Mouse (Mus musculus): ENCODE data around the gene Olfr193. TPM values are rescaled to one million over a fixed set of nuclear protein-coding genes. Genes with fewer than 3 reads are reported as not detected.
"Not testable (repeated sequence)": the region's sequence is repeated elsewhere in the genome, so short reads cannot be mapped to it uniquely, and the experiment has no call there.

Olfr193 gene
- polyA plus RNA-seq (2014; fragmentation: Nextera tagmentation; extraction: Ambion mirVana): not detected in 2 replicates

DNA sequence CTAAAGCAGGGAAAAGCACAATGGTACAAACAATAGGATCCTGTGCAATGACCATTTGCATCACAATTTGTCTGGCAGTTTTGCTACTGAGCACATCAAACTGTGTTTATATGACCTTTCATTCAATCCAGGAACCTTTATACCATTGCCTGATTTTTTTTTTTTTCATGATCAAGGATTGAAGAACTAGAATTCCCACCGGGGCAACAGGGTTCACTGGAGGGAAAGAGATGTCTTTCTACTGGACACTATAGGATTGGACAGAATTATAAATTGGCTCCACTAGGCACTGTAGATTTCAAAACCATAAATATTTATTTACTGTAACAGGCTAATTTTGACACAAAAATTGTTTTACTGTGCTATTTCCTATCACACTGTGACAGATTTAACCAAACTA lies at the start of gene Olfr193:
Olfr193 (minus strand) TSS at position 101 of the 400 bp plus-strand sequence.
- Histone ChIP-seq H3K4me3 (ENCODE audit: low read depth, low read length) (no peak within 1 kb of the TSS), H3K9me3 (ENCODE audit: control insufficient read depth, low read length) (no peaks in the 10 kb centered on the region), H3K9ac (ENCODE audit: low read depth, low read length) (no peak within 1 kb of the TSS), H3K4me1 (replicated peaks; ENCODE audit: control insufficient read depth, insufficient read depth, low read length) (no peaks in the 10 kb centered on the region), H3K27ac (ENCODE audit: low read depth, low read length) (no peak within 1 kb of the TSS), H3K4me2 (replicated peaks; ENCODE audit: low read depth, low read length) (no peak within 1 kb of the TSS), H3K27me3 (ENCODE audit: control insufficient read depth, insufficient read depth, low read length) (no peaks in the 10 kb centered on the region), H3K36me3 (ENCODE audit: control insufficient read depth, insufficient read depth, low read length) (no peaks in the 10 kb centered on the region)
- DNase-seq (ENCODE audit: low spot score) (no peak), ATAC-seq (ENCODE audit: low FRiP score) (no peak)
- 80% methylated on average over 1 of the region's 1 CpGs for WGBS

DNA sequence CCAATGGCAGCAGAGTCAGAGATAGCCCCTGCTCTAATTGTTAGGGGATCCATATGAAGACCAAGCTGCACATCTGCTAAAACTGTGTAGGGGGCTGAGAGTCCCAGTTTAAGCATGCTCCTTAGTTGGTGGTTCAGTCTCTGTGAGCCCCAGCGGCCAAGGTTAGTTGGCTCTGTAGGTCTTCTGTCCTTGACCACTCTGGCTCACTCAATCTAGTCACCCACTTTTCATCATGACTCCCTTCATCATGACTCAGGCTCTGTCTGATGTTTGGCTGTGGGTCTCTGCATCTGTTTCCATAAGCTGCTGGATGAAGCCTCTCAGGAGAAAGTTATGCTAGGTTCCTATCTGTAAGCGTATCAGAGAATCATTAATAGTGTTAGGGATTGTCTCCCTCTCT lies 40.3 kb upstream of the Olfr193 start:
- ATAC-seq (ENCODE audit: low FRiP score) (no peak), DNase-seq (ENCODE audit: low spot score) (no peak)
- Histone ChIP-seq H3K9ac (ENCODE audit: low read depth, low read length) (no peak overlapping the region), H3K4me3 (ENCODE audit: low read depth, low read length) (no peak overlapping the region), H3K4me1 (replicated peaks; ENCODE audit: control insufficient read depth, insufficient read depth, low read length) (no peaks in the 10 kb centered on the region), H3K27me3 (ENCODE audit: control insufficient read depth, insufficient read depth, low read length) (no peaks in the 10 kb centered on the region), H3K9me3 (ENCODE audit: control insufficient read depth, low read length) (no peaks in the 10 kb centered on the region), H3K36me3 (ENCODE audit: control insufficient read depth, insufficient read depth, low read length) (no peaks in the 10 kb centered on the region), H3K4me2 (replicated peaks; ENCODE audit: low read depth, low read length) (no peak overlapping the region), H3K27ac (ENCODE audit: low read depth, low read length) (no peak overlapping the region)
- 83% methylated on average over 2 of the region's 2 CpGs for WGBS

DNA sequence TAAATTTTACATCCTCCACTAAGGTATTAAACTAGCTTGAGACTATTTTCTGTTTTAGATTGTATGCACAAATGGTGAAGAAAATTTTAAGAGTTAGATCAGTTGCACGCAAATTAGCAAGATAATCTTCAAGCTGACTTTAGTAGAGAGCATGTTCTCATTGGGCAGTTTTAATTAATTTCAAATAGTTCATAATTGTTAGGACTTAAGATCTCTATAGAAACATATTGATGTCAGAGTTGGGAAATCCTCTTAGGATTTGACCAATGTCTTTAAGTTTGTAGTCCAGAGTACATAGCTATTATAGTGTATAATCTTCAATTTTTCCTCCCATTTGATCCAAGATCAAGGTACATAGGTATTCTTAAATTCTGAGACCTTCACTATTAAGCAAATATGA lies 35.1 kb upstream of the Olfr193 start, which contains the start of gene Olfr195:
Olfr195 (plus strand) TSS at position 301 of the 400 bp plus-strand sequence.
- 96% methylated on average over 1 of the region's 1 CpGs for WGBS
- no peak for DNase-seq (ENCODE audit: low spot score)
- Histone ChIP-seq H3K36me3 (ENCODE audit: control insufficient read depth, insufficient read depth, low read length) (no peaks in the 10 kb centered on the region), H3K4me1 (replicated peaks; ENCODE audit: control insufficient read depth, insufficient read depth, low read length) (no peaks in the 10 kb centered on the region), H3K4me2 (replicated peaks; ENCODE audit: low read depth, low read length) (no peak within 1 kb of the TSS), H3K4me3 (ENCODE audit: low read depth, low read length) (no peak within 1 kb of the TSS), H3K9ac (ENCODE audit: low read depth, low read length) (no peak within 1 kb of the TSS), H3K27me3 (ENCODE audit: control insufficient read depth, insufficient read depth, low read length) (no peaks in the 10 kb centered on the region), H3K27ac (ENCODE audit: low read depth, low read length) (no peak within 1 kb of the TSS), H3K9me3 (ENCODE audit: control insufficient read depth, low read length) (no peaks in the 10 kb centered on the region)
- no peak for ATAC-seq (ENCODE audit: low FRiP score)

DNA sequence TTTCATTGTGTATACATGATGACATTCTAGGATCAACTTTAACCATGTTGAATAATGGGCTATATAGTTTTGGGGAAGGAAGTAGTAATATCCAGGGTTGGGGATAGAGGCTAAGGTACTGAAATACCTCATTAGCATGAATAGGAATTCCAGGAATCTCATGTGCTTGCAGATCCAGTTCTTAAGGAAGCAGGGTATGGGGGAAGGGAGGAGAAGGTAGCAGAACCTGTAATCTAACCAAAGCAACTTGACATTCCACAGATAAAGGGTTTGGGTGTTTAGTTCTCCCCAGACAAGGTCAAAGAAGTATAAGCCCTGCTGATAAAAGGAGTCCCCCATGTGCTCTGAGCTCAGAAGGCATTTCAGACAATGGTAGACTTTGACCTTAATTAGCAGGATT lies 29.4 kb upstream of the Olfr193 start:
- Histone ChIP-seq H3K9ac (ENCODE audit: low read depth, low read length) (no peak overlapping the region), H3K9me3 (ENCODE audit: control insufficient read depth, low read length) (no peaks in the 10 kb centered on the region), H3K4me3 (ENCODE audit: low read depth, low read length) (no peak overlapping the region), H3K27me3 (ENCODE audit: control insufficient read depth, insufficient read depth, low read length) (no peaks in the 10 kb centered on the region), H3K4me1 (replicated peaks; ENCODE audit: control insufficient read depth, insufficient read depth, low read length) (no peaks in the 10 kb centered on the region), H3K4me2 (replicated peaks; ENCODE audit: low read depth, low read length) (no peak overlapping the region), H3K36me3 (ENCODE audit: control insufficient read depth, insufficient read depth, low read length) (no peaks in the 10 kb centered on the region), H3K27ac (ENCODE audit: low read depth, low read length) (no peak overlapping the region)
- no peak for ATAC-seq (ENCODE audit: low FRiP score)
- DNase-seq (ENCODE audit: low spot score): no peak

DNA sequence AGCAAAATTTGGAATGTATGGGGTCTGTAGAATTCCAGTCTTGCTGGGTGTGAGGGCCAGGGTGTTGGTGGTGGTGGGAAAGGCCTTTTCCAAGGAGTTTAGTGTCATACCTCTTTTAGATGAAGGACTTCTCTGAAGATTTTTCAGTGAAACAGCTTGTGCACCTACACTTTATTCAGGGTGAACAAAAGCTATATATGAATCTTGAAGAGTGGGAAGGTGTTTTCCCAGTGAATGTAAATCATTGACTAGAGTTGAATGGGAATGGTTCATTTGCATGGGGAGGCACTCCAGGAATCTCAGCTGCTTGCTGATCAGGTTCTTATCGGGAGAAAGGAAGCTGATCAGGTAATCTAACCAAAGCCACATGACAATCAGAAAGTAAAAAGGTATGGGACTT lies 19.1 kb upstream of the Olfr193 start:
- no peak for DNase-seq (ENCODE audit: low spot score)
- Histone ChIP-seq H3K4me1 (replicated peaks; ENCODE audit: control insufficient read depth, insufficient read depth, low read length) (no peaks in the 10 kb centered on the region), H3K4me3 (ENCODE audit: low read depth, low read length) (no peak overlapping the region), H3K9ac (ENCODE audit: low read depth, low read length) (no peak overlapping the region), H3K36me3 (ENCODE audit: control insufficient read depth, insufficient read depth, low read length) (no peaks in the 10 kb centered on the region), H3K4me2 (replicated peaks; ENCODE audit: low read depth, low read length) (no peak overlapping the region), H3K27me3 (ENCODE audit: control insufficient read depth, insufficient read depth, low read length) (no peaks in the 10 kb centered on the region), H3K9me3 (ENCODE audit: control insufficient read depth, low read length) (no peaks in the 10 kb centered on the region), H3K27ac (ENCODE audit: low read depth, low read length) (no peak overlapping the region)
- WGBS: 91% methylated on average over 1 of the region's 1 CpGs
- no peak for ATAC-seq (ENCODE audit: low FRiP score)

DNA sequence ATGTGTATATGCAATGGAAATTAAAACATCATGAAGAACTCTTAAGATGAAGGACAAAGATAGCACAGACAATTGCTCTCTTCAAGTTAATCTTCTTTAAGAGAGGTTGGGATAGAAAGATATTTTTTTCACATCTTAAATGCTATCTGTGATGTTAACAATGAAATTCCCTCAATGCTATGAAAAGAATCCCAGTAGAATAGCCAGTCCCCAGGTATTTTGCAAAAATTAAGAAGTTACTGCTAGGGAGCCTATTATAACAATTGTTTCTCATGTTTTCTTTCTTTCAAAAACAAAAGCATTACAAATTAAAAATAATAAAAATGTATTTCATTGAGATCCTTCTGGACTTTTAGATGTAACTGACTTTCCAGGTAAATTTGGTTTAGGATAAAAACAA lies 9.3 kb upstream of the Olfr193 start, which contains the start of gene Olfr194:
Olfr194 (minus strand) TSS at position 101 of the 400 bp plus-strand sequence.
- no peak within 1 kb of the TSS for H3K4me3 ChIP-seq (ENCODE audit: low read depth, low read length)
- H3K9ac ChIP-seq (ENCODE audit: low read depth, low read length): no peak within 1 kb of the TSS
- no peak for DNase-seq (ENCODE audit: low spot score)
- no peak within 1 kb of the TSS for H3K4me2 ChIP-seq (replicated peaks; ENCODE audit: low read depth, low read length)
- H3K36me3 ChIP-seq (ENCODE audit: control insufficient read depth, insufficient read depth, low read length): no peaks in the 10 kb centered on the region
- H3K27me3 ChIP-seq (ENCODE audit: control insufficient read depth, insufficient read depth, low read length): no peaks in the 10 kb centered on the region
- H3K4me1 ChIP-seq (replicated peaks; ENCODE audit: control insufficient read depth, insufficient read depth, low read length): no peaks in the 10 kb centered on the region
- H3K9me3 ChIP-seq (ENCODE audit: control insufficient read depth, low read length): no peaks in the 10 kb centered on the region
- ATAC-seq (ENCODE audit: low FRiP score): no peak
- no peak within 1 kb of the TSS for H3K27ac ChIP-seq (ENCODE audit: low read depth, low read length)

DNA sequence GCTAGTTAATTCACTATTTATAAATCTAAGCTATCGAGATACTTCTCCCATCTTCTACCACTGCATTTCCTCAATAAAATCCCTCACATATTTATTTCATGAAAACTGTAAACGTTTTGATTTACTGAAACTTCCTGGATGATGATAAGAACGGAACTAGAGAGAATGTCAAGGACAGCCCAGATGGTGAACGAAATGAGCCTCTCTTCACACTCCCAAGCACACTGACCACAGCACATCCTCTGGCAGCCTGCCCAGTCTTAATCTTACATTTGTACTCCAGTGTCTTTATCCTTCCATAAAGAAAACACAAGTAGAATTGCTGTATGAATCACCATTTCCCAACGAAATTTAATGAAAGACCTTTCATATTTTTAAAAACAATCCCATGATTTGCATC lies 3.2 kb downstream of the Olfr193 start:
- not testable (repeated sequence) for H3K4me3 ChIP-seq (ENCODE audit: low read depth, low read length); H3K9me3 ChIP-seq (ENCODE audit: control insufficient read depth, low read length); H3K4me2 ChIP-seq (replicated peaks; ENCODE audit: low read depth, low read length); H3K36me3 ChIP-seq (ENCODE audit: control insufficient read depth, insufficient read depth, low read length); H3K4me1 ChIP-seq (replicated peaks; ENCODE audit: control insufficient read depth, insufficient read depth, low read length); DNase-seq (ENCODE audit: low spot score); ATAC-seq (ENCODE audit: low FRiP score); H3K27me3 ChIP-seq (ENCODE audit: control insufficient read depth, insufficient read depth, low read length); H3K27ac ChIP-seq (ENCODE audit: low read depth, low read length); H3K9ac ChIP-seq (ENCODE audit: low read depth, low read length)
- 68% methylated on average over 5 of the region's 5 CpGs for WGBS

DNA sequence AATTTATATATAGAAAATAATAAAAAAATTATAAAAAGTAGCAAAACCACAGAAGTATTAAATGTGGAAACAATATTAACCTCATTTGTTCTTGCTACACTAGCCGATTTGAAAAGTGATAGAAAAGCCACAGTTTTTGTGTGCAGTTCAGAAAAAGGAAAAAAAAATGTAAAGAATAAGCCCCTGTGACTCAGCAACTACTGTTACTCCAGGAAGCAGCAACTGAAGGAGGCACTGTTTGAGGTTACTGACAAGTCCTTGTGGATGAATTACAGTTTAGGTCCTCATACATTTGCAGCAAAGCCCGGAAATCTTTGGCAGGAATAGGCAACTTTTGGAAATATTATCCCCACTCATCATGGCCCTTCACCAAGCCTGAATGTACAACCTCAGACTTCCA lies 6.4 kb downstream of the Olfr193 start:
- Histone ChIP-seq H3K4me2 (replicated peaks; ENCODE audit: low read depth, low read length) (no peak overlapping the region), H3K36me3 (ENCODE audit: control insufficient read depth, insufficient read depth, low read length) (no peaks in the 10 kb centered on the region), H3K4me3 (ENCODE audit: low read depth, low read length) (no peak overlapping the region), H3K9me3 (ENCODE audit: control insufficient read depth, low read length) (no peaks in the 10 kb centered on the region), H3K27ac (ENCODE audit: low read depth, low read length) (no peak overlapping the region), H3K4me1 (replicated peaks; ENCODE audit: control insufficient read depth, insufficient read depth, low read length) (no peaks in the 10 kb centered on the region), H3K9ac (ENCODE audit: low read depth, low read length) (no peak overlapping the region), H3K27me3 (ENCODE audit: control insufficient read depth, insufficient read depth, low read length) (no peaks in the 10 kb centered on the region)
- WGBS: 87% methylated on average over 2 of the region's 2 CpGs
- no peak for ATAC-seq (ENCODE audit: low FRiP score)
- no peak for DNase-seq (ENCODE audit: low spot score)

DNA sequence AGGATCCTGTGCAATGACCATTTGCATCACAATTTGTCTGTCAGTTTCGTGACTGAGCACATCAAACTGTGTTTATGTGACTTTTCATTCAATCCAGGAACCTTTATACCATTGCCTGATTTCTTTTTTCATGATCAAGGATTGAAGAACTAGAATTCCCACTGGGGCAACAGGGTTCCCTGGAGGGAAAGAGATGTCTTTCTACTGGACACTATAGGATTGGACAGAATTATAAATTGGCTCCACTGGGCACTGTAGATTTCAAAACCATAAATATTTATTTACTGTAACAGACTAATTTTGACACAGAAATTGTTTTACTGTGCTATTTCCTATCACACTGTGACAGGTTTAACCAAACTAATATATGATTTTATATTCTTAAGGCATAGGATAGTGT lies 22.0 kb downstream of the Olfr193 start, which contains the start of gene Olfr191:
Olfr191 (minus strand) TSS at position 101 of the 400 bp plus-strand sequence.
- not testable (repeated sequence) for DNase-seq (ENCODE audit: low spot score); H3K27ac ChIP-seq (ENCODE audit: low read depth, low read length); H3K4me1 ChIP-seq (replicated peaks; ENCODE audit: control insufficient read depth, insufficient read depth, low read length); H3K36me3 ChIP-seq (ENCODE audit: control insufficient read depth, insufficient read depth, low read length); H3K9ac ChIP-seq (ENCODE audit: low read depth, low read length); H3K4me2 ChIP-seq (replicated peaks; ENCODE audit: low read depth, low read length); H3K4me3 ChIP-seq (ENCODE audit: low read depth, low read length); H3K27me3 ChIP-seq (ENCODE audit: control insufficient read depth, insufficient read depth, low read length); H3K9me3 ChIP-seq (ENCODE audit: control insufficient read depth, low read length)
- ATAC-seq (ENCODE audit: low FRiP score): peak; percentile 49; the same call in 1 of the 2 replicates
- WGBS: 40% methylated on average over 1 of the region's 1 CpGs

Data from hindbrain, embryonic 11.5 days (tissue).